Mouse (Mus musculus): Measurements from ENCODE around the gene Tsn.

Tsn gene

GRCm38 (mm10) chr1:118311622-118312326 lies at the start of gene Tsn:
Tsn (minus strand) TSS chr1:118311739.
- DNase-seq (ENCODE audit: low spot score): peak; percentile 10

GRCm38 (mm10) chr1:118359071-118359761 lies 47.7 kb upstream of the Tsn start:
- DNase-seq (ENCODE audit: low spot score): no peak

- no peak for DNase-seq (ENCODE audit: low spot score)
These were observed 38.4 kb upstream of the Tsn start for GRCm38 (mm10) chr1:118349922-118350321.

- DNase-seq (ENCODE audit: low spot score): no peak
These were observed 32.3 kb upstream of the Tsn start for GRCm38 (mm10) chr1:118343649-118344435.

- DNase-seq (ENCODE audit: low spot score): no peak
These were observed 26.4 kb upstream of the Tsn start for GRCm38 (mm10) chr1:118337921-118338320.

- no peak for DNase-seq (ENCODE audit: low spot score)
These were observed 24.3 kb upstream of the Tsn start for GRCm38 (mm10) chr1:118335847-118336246.

- no peak for DNase-seq (ENCODE audit: low spot score)
These were observed 23.5 kb upstream of the Tsn start for GRCm38 (mm10) chr1:118334749-118335713.

GRCm38 (mm10) chr1:118321661-118322201 lies 10.2 kb upstream of the Tsn start, which contains the start of gene Nifk:
Nifk (plus strand) TSS chr1:118321839.
- peak; percentile 94 for DNase-seq (ENCODE audit: low spot score)

GRCm38 (mm10) chr1:118320696-118321095 lies 9.2 kb upstream of the Tsn start:
- peak; percentile 38 for DNase-seq (ENCODE audit: low spot score)

GRCm38 (mm10) chr1:118310780-118311621 lies 538 bp downstream of the Tsn start:
- DNase-seq (ENCODE audit: low spot score): peak; percentile 79

- DNase-seq (ENCODE audit: low spot score): no peak
These were observed 13.8 kb downstream of the Tsn start for GRCm38 (mm10) chr1:118297719-118298118.

- DNase-seq (ENCODE audit: low spot score): no peak
These were observed 14.9 kb downstream of the Tsn start for GRCm38 (mm10) chr1:118296673-118297072.

- DNase-seq (ENCODE audit: low spot score): no peak
These were observed 16.7 kb downstream of the Tsn start for GRCm38 (mm10) chr1:118294826-118295225.

- DNase-seq (ENCODE audit: low spot score): no peak
These were observed 17.3 kb downstream of the Tsn start for GRCm38 (mm10) chr1:118294192-118294591.

GRCm38 (mm10) chr1:118292291-118292690 lies 19.2 kb downstream of the Tsn start:
- DNase-seq (ENCODE audit: low spot score): no peak

- DNase-seq (ENCODE audit: low spot score): no peak
These were observed 36.4 kb downstream of the Tsn start for GRCm38 (mm10) chr1:118275139-118275538.

- no peak for DNase-seq (ENCODE audit: low spot score)
These were observed 59.6 kb downstream of the Tsn start for GRCm38 (mm10) chr1:118251931-118252330.
